Mouse (Mus musculus) thymus, postnatal 10 days (tissue): ENCODE results near the gene Apol7a.

Experiments
- DNase-seq, 2 experiments: peaks; one replicate each; pipeline ENCODE4 v3.0.0; 2021; ENCODE audit warnings: low spot score in 2 of 2

The Apol7a gene

DNA sequence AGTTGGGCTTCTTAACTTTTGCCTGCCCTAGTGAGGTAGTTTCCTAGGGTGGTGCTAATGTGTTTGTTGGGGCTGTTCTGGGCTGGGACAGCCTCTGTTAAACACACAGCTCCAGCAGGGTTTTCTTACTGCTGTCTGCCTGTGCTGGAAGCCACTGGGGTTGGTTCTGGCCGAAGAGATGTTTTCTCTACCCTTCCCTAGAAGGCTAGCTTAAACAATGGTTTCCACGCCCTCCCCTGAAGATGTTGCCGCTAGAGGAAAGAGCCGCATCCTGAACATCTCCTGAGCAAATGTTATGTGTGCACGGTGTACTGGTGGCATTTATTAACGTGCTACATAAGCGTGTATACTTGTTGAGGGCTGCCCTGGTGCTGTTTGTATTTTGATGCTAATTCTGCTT is 50.8 kb downstream of the Apol7a start:
- no peak for DNase-seq

DNA sequence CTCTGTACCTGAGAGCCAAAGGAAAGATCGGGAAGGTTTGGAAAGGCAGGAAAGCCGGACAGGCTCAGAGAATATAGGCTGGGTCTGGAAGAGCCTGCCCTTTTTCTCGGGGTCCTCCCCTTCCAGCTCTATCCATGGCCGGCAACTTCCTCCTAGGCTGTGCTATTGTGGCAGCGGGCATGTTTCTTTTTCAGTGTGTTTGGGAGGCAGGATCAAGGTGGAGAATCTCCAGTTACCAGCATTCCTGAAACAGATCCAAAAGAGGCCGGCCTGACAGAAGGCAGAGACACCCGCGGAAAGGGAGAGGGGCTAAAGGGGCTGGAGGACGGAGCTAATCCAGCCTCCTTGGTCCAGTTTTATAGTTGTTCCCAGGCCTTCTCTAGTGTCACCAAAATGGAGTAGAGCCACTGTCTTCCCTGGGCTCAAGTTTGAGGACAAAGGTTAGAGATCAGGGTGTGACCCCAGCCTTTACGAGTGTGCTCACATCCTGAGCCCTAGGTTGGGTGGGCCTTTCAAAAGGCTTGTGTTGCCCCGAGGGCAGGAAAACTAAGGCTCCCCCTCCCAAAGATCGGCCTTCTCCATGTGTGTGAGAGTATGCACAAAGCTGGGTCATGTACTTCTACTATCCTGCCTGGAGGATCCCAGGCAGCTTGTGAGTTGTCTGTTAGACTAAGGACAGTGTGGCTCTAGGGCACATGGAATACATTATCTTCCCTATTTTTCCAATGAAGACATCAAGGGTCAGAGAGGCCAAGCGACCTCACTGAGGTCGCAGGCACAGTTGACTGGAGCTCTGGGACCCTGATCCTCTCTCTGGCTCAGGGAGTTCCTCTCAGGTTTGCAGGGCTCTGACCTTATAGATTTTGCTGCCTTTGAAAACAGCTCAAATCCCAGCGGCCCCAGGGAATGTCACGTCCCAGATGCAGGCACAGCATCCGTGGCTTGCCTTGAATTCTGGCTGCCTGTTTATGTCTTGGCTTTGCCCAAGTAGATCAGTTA is 54.5 kb downstream of the Apol7a start:
- DNase-seq = no peak

GRCm38 (mm10) chr15:77343527-77344091 is 55.3 kb downstream of the Apol7a start:
- peak in 1 of 2 experiments; percentile 47 for DNase-seq

GRCm38 (mm10) chr15:77342962-77343526 is 55.9 kb downstream of the Apol7a start:
- no peak for DNase-seq

- DNase-seq = no peak
These were observed 56.9 kb downstream of the Apol7a start for GRCm38 (mm10) chr15:77342005-77342404.

- no peak for DNase-seq
These were observed 58.3 kb downstream of the Apol7a start for GRCm38 (mm10) chr15:77340581-77340980.

GRCm38 (mm10) chr15:77338924-77339429 is 59.9 kb downstream of the Apol7a start:
- DNase-seq = no peak

GRCm38 (mm10) chr15:77338451-77338850 is 60.5 kb downstream of the Apol7a start:
- DNase-seq = no peak
